Mouse (Mus musculus) gastrocnemius, postnatal 25 days (tissue): Measurements from ENCODE around the gene Olfr285. TPM values are rescaled to one million over a fixed set of nuclear protein-coding genes. Genes with fewer than 3 reads are reported as not detected.
A peak's percentile ranks its signal among the peaks of the same experiment; 100 is the strongest.

ENCODE experiments used
- DNase-seq: peaks from one replicate; pipeline ENCODE4 v3.0.0; 2022
- long read RNA-seq, 2 experiments: library from polyadenylated mRNA; stranded (forward); transcript quantifications; one replicate each; pipeline ENCODE4 v2.0.0; 2021
- total RNA-seq, 2 experiments: library from RNA; stranded (reverse); gene quantifications; 1 replicate in 1 of 2; 2 replicates in 1 of 2; pipeline ENCODE4 v1.2.3; 2021

The Olfr285 gene
- not detected for total RNA-seq
- long read RNA-seq, experiment 1, result 0 reads
- long read RNA-seq, experiment 2, result 0 reads

GRCm38 (mm10) chr15:98317177-98317724 lies at the start of gene Olfr285:
TSS of gene Olfr285 (minus strand) at chr15:98317353.
- DNase-seq, result no peak

- no peak for DNase-seq
These were observed 23.7 kb upstream of the Olfr285 start, which contains the start of gene Olfr284 for GRCm38 (mm10) chr15:98340887-98341286. TSS of gene Olfr284 (minus strand) at chr15:98340987.

DNA sequence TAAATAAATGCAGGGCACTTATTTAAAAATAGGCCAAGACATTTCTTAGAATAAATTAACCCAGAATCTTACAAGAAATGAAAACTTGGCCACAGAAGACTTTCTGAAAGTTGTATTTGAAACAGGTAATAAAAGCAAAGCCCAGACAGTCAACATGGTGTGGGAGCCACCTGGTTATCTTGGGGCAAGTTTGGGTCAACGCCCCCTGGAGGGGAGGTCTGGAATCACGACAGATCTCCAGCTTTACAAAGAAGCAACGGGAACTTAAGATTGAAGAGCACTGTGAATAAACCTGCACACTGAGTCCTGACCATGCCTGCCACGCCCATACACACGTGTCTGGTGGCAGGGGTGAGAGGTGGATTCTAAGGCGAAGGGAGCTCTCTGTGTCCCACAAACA lies 1.4 kb downstream of the Olfr285 start:
- no peak for DNase-seq

GRCm38 (mm10) chr15:98295628-98296551 lies 21.3 kb downstream of the Olfr285 start, which contains the start of gene Zfp641:
TSS of gene Zfp641 (minus strand) at chr15:98296161.
- DNase-seq, result peak; percentile 49

GRCm38 (mm10) chr15:98293651-98294050 lies 23.5 kb downstream of the Olfr285 start:
- DNase-seq, result no peak

GRCm38 (mm10) chr15:98288566-98288965 lies 28.6 kb downstream of the Olfr285 start:
- DNase-seq, result peak; percentile 81

GRCm38 (mm10) chr15:98286418-98286817 lies 30.7 kb downstream of the Olfr285 start:
- no peak for DNase-seq

Other genes with a start within 250 kb of the Olfr285 start
- gene Pfkm, start 224.8 kb downstream of the Olfr285 start, total RNA-seq, result 1,000 to 10,000 TPM; 2,083 to 2,117 TPM
- 1 to 10 TPM; 6.7 to 6.9 TPM for gene Senp1, start 223.6 kb downstream of the Olfr285 start, total RNA-seq
- 100 to 1,000 TPM; 102 to 145 TPM for gene Asb8, start 151.7 kb downstream of the Olfr285 start, total RNA-seq
- not detected for gene Ccdc184, start 150.2 kb downstream of the Olfr285 start, total RNA-seq
- gene Olfr288, start 121.8 kb downstream of the Olfr285 start, total RNA-seq, result not detected
- gene Gm44579, start 96.4 kb downstream of the Olfr285 start, total RNA-seq, result not detected
- not detected for gene Olfr287, start 96.3 kb downstream of the Olfr285 start, total RNA-seq
- gene Olfr286, start 82.9 kb downstream of the Olfr285 start, total RNA-seq, result not detected
- gene H1fnt, start 60.1 kb downstream of the Olfr285 start, total RNA-seq, result not detected
- gene Zfp641, start 21.2 kb downstream of the Olfr285 start, total RNA-seq, result 10 to 100 TPM; 11.0 to 11.9 TPM
- not detected for gene Olfr284, start 23.6 kb upstream of the Olfr285 start, total RNA-seq
- gene Olfr283, start 63.6 kb upstream of the Olfr285 start, total RNA-seq, result not detected
- gene Olfr282, start 113.9 kb upstream of the Olfr285 start, total RNA-seq, result not detected
- gene Olfr281, start 135.2 kb upstream of the Olfr285 start, total RNA-seq, result not detected
- gene OR5BS1P, start 152.5 kb upstream of the Olfr285 start, total RNA-seq, result not detected
- gene Lalba, start 165.4 kb upstream of the Olfr285 start, total RNA-seq, result not detected
- gene Olfr279, start 175.0 kb upstream of the Olfr285 start, total RNA-seq, result not detected
- 10 to 100 TPM; 55.8 to 57.9 TPM for gene Kansl2, start 216.9 kb upstream of the Olfr285 start, total RNA-seq